Mouse (Mus musculus) ES-Bruce4 (cell line): Measurements from ENCODE around the gene Trcg1.
"Not testable (repeated sequence)": the region's sequence is repeated elsewhere in the genome, so short reads cannot be mapped to it uniquely, and the experiment has no call there.

Experiments
- CTCF ChIP-seq: IDR thresholded peaks from one replicate; pipeline ENCODE4 v1.8.1; 2011; ENCODE audit warnings: low read depth, low read length
- EP300 ChIP-seq: IDR thresholded peaks from 2 replicates; pipeline ENCODE4 v1.6.1; 2011; ENCODE audit warnings: low read depth, low read length; ENCODE audit not compliant: insufficient read depth
- POLR2A ChIP-seq: IDR thresholded peaks from one replicate; pipeline ENCODE4 v1.8.1; 2011; ENCODE audit warnings: low read length; ENCODE audit not compliant: insufficient read depth

DNA sequence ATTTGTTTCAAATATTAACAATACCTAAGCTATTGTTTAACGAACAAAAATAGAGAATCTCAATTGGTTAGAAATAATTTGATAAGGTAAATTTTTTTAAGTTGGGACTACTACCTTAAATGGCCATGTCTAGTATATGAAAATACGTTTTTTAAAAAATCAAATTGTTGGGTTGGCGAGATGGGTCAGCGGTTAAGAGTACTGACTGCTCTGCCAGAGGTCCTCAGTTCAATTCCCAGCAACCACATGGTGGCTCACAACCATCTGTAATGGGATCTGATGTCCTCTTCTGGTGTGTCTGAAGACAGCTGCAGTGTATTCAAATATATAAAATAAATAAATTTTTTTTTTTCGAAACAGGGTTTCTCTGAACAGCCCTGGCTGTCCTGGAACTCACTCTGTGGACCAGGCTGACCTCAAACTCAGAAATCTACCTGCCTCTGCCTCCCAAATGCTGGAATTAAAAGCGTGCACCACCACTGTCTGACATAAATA lies 9.7 kb upstream of the Trcg1 start:
- TF ChIP-seq CTCF, POLR2A, EP300: not testable (repeated sequence)
